Mouse (Mus musculus) left cerebral cortex, adult 18-20 months (tissue): ENCODE results near the gene P3h4. TPM values are rescaled to one million over a fixed set of nuclear protein-coding genes. Genes with fewer than 3 reads are reported as not detected.
"Not testable (repeated sequence)": the region's sequence is repeated elsewhere in the genome, so short reads cannot be mapped to it uniquely, and the experiment has no call there.

Source experiments
- DNase-seq, 2 experiments: peaks; one replicate each; pipeline ENCODE4 v3.0.0; 2021 to 2022; ENCODE audit warnings: low spot score in 2 of 2, mixed read lengths in 1 of 2
- microRNA-seq, 2 experiments: library from miRNA; unstranded; fragments of <30 nt; microRNA quantifications; one replicate each; pipeline ENCODE4 v1.2.0; 2021
- total RNA-seq, 2 experiments: library from RNA; stranded (reverse); gene quantifications; 2 replicates each; pipeline ENCODE4 v1.2.3; 2021

The P3h4 gene
- total RNA-seq, 2 experiments from 2014 or later = 10.4 to 11.3 TPM

DNA sequence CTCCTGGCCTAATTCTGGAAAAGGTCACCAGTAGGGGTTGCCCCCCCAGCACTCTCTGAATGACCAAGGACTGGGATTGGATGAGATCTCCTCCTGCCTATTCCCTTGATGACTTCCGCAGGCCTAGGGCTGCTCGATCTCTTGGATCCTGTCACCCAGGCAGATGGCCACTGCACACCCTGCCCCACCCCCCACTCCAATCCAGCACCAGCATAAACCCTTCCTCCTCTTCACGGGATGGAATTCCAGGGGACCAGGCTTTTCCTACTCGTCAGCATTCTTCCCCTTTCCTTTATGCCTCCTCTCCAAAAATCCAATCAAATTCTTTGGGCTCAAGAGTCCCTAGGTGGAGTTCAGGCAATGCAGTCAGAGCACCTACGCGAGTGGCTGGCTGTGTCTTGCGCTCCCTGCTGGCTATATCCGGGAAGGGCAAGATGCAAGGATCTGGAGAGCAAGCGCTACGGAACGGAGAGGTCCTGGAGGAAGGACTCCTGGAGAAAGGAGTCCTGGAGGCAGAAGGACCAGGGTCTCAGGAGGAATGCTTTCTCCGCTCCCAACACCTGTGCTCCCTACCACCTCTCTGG lies 51.6 kb downstream of the P3h4 start:
- DNase-seq = peak; percentile 71 to 74

GRCm38 (mm10) chr11:100362209-100362978 lies 52.2 kb downstream of the P3h4 start:
- DNase-seq = peak; percentile 77 to 83

DNA sequence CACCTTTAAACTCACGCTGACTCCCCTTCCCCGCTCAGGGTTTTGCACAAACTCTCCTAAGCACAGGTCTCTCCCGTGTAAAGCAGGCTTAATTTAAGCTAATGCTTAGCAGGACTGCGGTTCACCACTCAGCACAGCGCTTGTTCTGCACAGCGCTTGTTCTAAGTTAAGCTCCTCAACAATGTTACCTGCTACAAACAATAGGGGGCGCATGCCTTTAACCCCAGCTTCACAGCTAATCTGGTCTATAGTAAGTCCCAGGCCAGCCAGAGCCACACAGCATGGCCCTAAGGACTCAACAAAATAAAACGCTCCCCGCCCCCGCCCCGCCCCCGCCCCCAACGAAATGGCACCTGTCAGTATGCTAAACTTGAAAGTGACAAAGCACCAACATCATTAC lies 53.6 kb downstream of the P3h4 start:
- not testable (repeated sequence) for DNase-seq

- DNase-seq = no peak
Measured at GRCm38 (mm10) chr11:100360175-100360574, 54.5 kb downstream of the P3h4 start.

Small RNA genes within 50 kb of the gene (microRNA-seq; reads per million reads assigned to microRNA genes)
- gene Gm27374 = 0 reads per million in 2 experiments

Other genes starting within 250 kb of the P3h4 start
- 1 to 10 TPM; 3.8 to 4.9 TPM for gene Krt9, start 221.6 kb downstream of the P3h4 start, total RNA-seq
- gene Krt14, start 207.3 kb downstream of the P3h4 start, total RNA-seq = not detected
- gene Krt16, start 165.9 kb downstream of the P3h4 start, total RNA-seq = not detected
- under 1 TPM in 1 of 2 experiments, not detected in 1; 0.28 TPM for gene Krt17, start 153.8 kb downstream of the P3h4 start, total RNA-seq
- under 1 TPM in 1 of 2 experiments, not detected in 1; 0.35 TPM for gene Krt42, start 145.0 kb downstream of the P3h4 start, total RNA-seq
- 100 to 1,000 TPM; 831 to 849 TPM for gene Eif1, start 95.0 kb downstream of the P3h4 start, total RNA-seq
- gene Gast, start 80.4 kb downstream of the P3h4 start, total RNA-seq = not detected
- gene Hap1, start 58.7 kb downstream of the P3h4 start, total RNA-seq = 100 to 1,000 TPM; 147 to 179 TPM
- gene Jup, start 17.1 kb downstream of the P3h4 start, total RNA-seq = 10 to 100 TPM; 47.2 to 49.3 TPM
- gene Fkbp10, start 861 bp upstream of the P3h4 start, total RNA-seq = 1 to 10 TPM; 4.3 to 6.6 TPM
- 10 to 100 TPM; 47.2 to 53.8 TPM for gene Nt5c3b, start 27.0 kb upstream of the P3h4 start, total RNA-seq
- 1 to 10 TPM in 1 of 2 experiments, under 1 TPM in 1; 0.82 to 1.2 TPM for gene Klhl10, start 27.1 kb upstream of the P3h4 start, total RNA-seq
- 100 to 1,000 TPM; 104 to 106 TPM for gene Klhl11, start 57.9 kb upstream of the P3h4 start, total RNA-seq
- 100 to 1,000 TPM; 133 to 140 TPM for gene Acly, start 113.2 kb upstream of the P3h4 start, total RNA-seq
- gene Ttc25, start 130.8 kb upstream of the P3h4 start, total RNA-seq = 1 to 10 TPM in 1 of 2 experiments, under 1 TPM in 1; 0.98 to 1.5 TPM
- gene Cnp, start 160.1 kb upstream of the P3h4 start, total RNA-seq = 100 to 1,000 TPM in 1 of 2 experiments, 10 to 100 TPM in 1; 92.4 to 131 TPM
- 10 to 100 TPM; 11.7 to 13.0 TPM for gene Nkiras2, start 204.4 kb upstream of the P3h4 start, total RNA-seq
- gene Dnajc7, start 205.3 kb upstream of the P3h4 start, total RNA-seq = 100 to 1,000 TPM; 258 to 267 TPM